Mouse (Mus musculus) heart, embryonic 16.5 days (tissue): ENCODE results near the gene Cd164l2. TPM values are rescaled to one million over a fixed set of nuclear protein-coding genes. Genes with fewer than 3 reads are reported as not detected.

Experiments used
- microRNA-seq: library from miRNA; unstranded; fragments of <30 nt; microRNA quantifications from one replicate; pipeline ENCODE4, GENCODE M21; 2017
- polyA plus RNA-seq: library from polyadenylated mRNA; unstranded; fragments of >200 nt; fragmentation: Nextera tagmentation; extraction: Ambion mirVana; gene quantifications from 2 replicates; pipeline ENCODE4 v1.2.1, GENCODE M21; 2015

The Cd164l2 gene
- polyA plus RNA-seq, 1 experiment from 2014 or later: not detected

Small RNAs within 50 kb of the gene (microRNA-seq; reads per million reads assigned to microRNA genes)
- not detected for gene Mir7017

Other genes starting within 250 kb of the Cd164l2 start
- 0.70 and 1.4 TPM in 2 replicates for gene Fgr, start 238.0 kb upstream of the Cd164l2 start, polyA plus RNA-seq
- 7.1 and 7.2 TPM in 2 replicates for gene Ahdc1, start 200.9 kb upstream of the Cd164l2 start, polyA plus RNA-seq
- 45.0 and 66.3 TPM in 2 replicates for gene Wasf2, start 81.6 kb upstream of the Cd164l2 start, polyA plus RNA-seq
- 0.14 and 0.29 TPM in 2 replicates for gene Gpr3, start 405 bp downstream of the Cd164l2 start, polyA plus RNA-seq
- gene Map3k6, start 28.7 kb downstream of the Cd164l2 start, polyA plus RNA-seq: 3.4 and 3.6 TPM in 2 replicates
- gene Sytl1, start 51.0 kb downstream of the Cd164l2 start, polyA plus RNA-seq: 3.4 and 7.6 TPM in 2 replicates
- 55.5 and 59.2 TPM in 2 replicates for gene Tmem222, start 65.7 kb downstream of the Cd164l2 start, polyA plus RNA-seq
- gene Wdtc1, start 141.3 kb downstream of the Cd164l2 start, polyA plus RNA-seq: 13.5 and 13.7 TPM in 2 replicates
- gene Slc9a1, start 157.6 kb downstream of the Cd164l2 start, polyA plus RNA-seq: 7.2 and 8.1 TPM in 2 replicates